Mouse (Mus musculus): ENCODE data around the gene Zdhhc22.

GRCm38 (mm10) chr12:86986562-86986961 is 3.7 kb downstream of the Zdhhc22 start:
- no peak for TF ChIP-seq POLR2A (IDR thresholded peaks at IDR 0.05; ENCODE audit: control insufficient read depth, extremely low read depth, insufficient read depth, low read length, poor library complexity)
- no peak for TF ChIP-seq CTCF (IDR thresholded peaks at IDR 0.05; ENCODE audit: borderline replicate concordance, control insufficient read depth, extremely low read depth, insufficient read depth, low read length, poor library complexity)
